8 mouse cellular contexts compared by ENCODE assay signal in the genomic region with DNA sequence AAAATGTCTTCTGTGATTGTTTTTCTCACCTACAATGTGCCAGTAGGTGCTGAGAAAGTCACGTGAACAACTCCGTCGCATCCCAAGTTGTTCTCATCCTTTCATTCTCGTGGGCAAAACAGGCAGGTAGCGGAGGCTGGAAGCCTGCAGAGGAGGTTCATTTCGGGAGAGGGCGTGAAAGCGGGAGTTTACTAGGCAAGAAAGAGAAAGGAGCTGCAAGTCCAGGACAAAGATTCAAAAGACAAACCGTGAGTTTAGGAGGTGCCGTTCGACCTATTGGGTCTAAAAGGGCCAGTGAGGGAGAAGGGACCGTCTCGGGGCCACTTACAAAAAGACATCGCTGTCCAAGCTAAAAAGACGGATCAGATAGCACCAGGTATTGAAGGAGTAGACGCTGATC. TPM values are rescaled to one million over a fixed set of nuclear protein-coding genes. Genes with fewer than 3 reads are reported as not detected.
A peak's percentile ranks its signal among the peaks of the same experiment; 100 is the strongest.
DNase-seq lines count a peak whose midpoint lies in the region; ATAC-seq and TF ChIP-seq lines count a peak whose summit lies in the region.

No protein-coding gene starts in this region.

- no peak for TF ChIP-seq CTCF in liver, embryonic 14.5 days (IDR thresholded peaks at IDR 0.05; ENCODE audit: low read depth)
- TF ChIP-seq CTCF in small intestine, adult 2 months (IDR thresholded peaks at IDR 0.05; ENCODE audit: extremely low read depth, insufficient read length, insufficient replicate concordance, low read depth, low read length), result no peak

- ATAC-seq in hindbrain, embryonic 13.5 days (ENCODE audit: low FRiP score), result no peak; the same call in 1 of the 2 replicates
- no peak for ATAC-seq in liver, embryonic 14.5 days (ENCODE audit: insufficient read depth)

- WGBS in hindbrain, embryonic 13.5 days, result under 1% methylated on average over 16 of the region's 16 CpGs
- under 1% methylated on average over 16 of the region's 16 CpGs for WGBS in liver, embryonic 14.5 days (ENCODE audit: insufficient replicate concordance)
- WGBS in small intestine, adult 2 months, result under 1% methylated on average over 16 of the region's 16 CpGs

- peak; percentile 11 for DNase-seq in kidney, adult 11 months
- DNase-seq in kidney, adult 18-20 months, result no peak
- peak; percentile 28 for DNase-seq in MN1 (ENCODE audit: low spot score)
- DNase-seq in embryo, embryonic 10 days (ENCODE audit: low spot score), result peak; percentile 42
- no peak for DNase-seq in liver, embryonic 14.5 days (ENCODE audit: low read depth in 3 of 3, low spot score in 3 of 3)
- no peak for DNase-seq in testis, postnatal 14 days (ENCODE audit: low spot score)

- peak overlapping the region; percentile 68 for H3K9ac ChIP-seq in hindbrain, embryonic 13.5 days
- H3K9ac ChIP-seq in liver, embryonic 14.5 days (replicated peaks), result peak overlapping the region; percentile 46

- H3K36me3 ChIP-seq in hindbrain, embryonic 13.5 days, result no peaks in the 10 kb centered on the region
- H3K36me3 ChIP-seq in liver, embryonic 14.5 days (replicated peaks; ENCODE audit: control insufficient read depth, insufficient read depth, low read depth), result no peaks in the 10 kb centered on the region
- no peaks in the 10 kb centered on the region for H3K36me3 ChIP-seq in small intestine, adult 2 months (ENCODE audit: control insufficient read depth, insufficient read depth, low read length)

- H3K4me1 ChIP-seq in hindbrain, embryonic 13.5 days (replicated peaks), result peaks cover 21% of the 10 kb centered on the region
- peaks cover 33 to 44% of the 10 kb centered on the region in 2 experiments for H3K4me1 ChIP-seq in liver, embryonic 14.5 days (replicated peaks; ENCODE audit: control insufficient read depth in 2 of 2, insufficient read depth in 2 of 2, low read length in 1 of 2)
- peaks cover 4% of the 10 kb centered on the region; the same call in 1 of the 2 replicates for H3K4me1 ChIP-seq in small intestine, adult 2 months (ENCODE audit: control insufficient read depth, insufficient read depth, insufficient read length, low read length)

- no peak for TF ChIP-seq POLR2A in small intestine, adult 2 months (IDR thresholded peaks at IDR 0.05; ENCODE audit: low read depth, low read length)

- TF ChIP-seq EP300 in liver, embryonic 14.5 days (IDR thresholded peaks at IDR 0.05; ENCODE audit: low read depth), result no peak

- H3K27me3 ChIP-seq in hindbrain, embryonic 13.5 days, result peaks cover 44% of the 10 kb centered on the region
- H3K27me3 ChIP-seq in liver, embryonic 14.5 days (ENCODE audit: control insufficient read depth, insufficient read depth, low read length), result no peaks in the 10 kb centered on the region; the same call in 1 of the 2 replicates
- H3K27me3 ChIP-seq in small intestine, adult 2 months (ENCODE audit: control insufficient read depth, insufficient read depth, low read length), result peaks cover 7% of the 10 kb centered on the region; the same call in 1 of the 2 replicates

- H3K9me3 ChIP-seq in hindbrain, embryonic 13.5 days, result no peaks in the 10 kb centered on the region
- H3K9me3 ChIP-seq in liver, embryonic 14.5 days (ENCODE audit: control insufficient read depth, low read length), result no peaks in the 10 kb centered on the region

- H3K27ac ChIP-seq in hindbrain, embryonic 13.5 days, result no peak overlapping the region
- H3K27ac ChIP-seq in liver, embryonic 14.5 days, result no peak overlapping the region
- no peak overlapping the region for H3K27ac ChIP-seq in small intestine, adult 2 months (ENCODE audit: insufficient read depth, low read depth, low read length)

- peak overlapping the region; percentile 60 for H3K4me3 ChIP-seq in hindbrain, embryonic 13.5 days
- H3K4me3 ChIP-seq in liver, embryonic 14.5 days (ENCODE audit: insufficient read depth in 1 of 2, low read depth in 2 of 2, low read length in 2 of 2), result peak overlapping the region; percentile 60 to 86
- peak overlapping the region; percentile 61 for H3K4me3 ChIP-seq in small intestine, adult 2 months (ENCODE audit: low read depth, low read length)

- H3K4me2 ChIP-seq in hindbrain, embryonic 13.5 days, result peak overlapping the region; percentile 81
- H3K4me2 ChIP-seq in liver, embryonic 14.5 days (ENCODE audit: low read depth), result peak overlapping the region; percentile 97

RNA-seq across cellular contexts. Expression of a gene that starts 14.5 kb away (rescaled TPM):
- polyA plus RNA-seq in hindbrain, embryonic 13.5 days (2015; fragmentation: Nextera tagmentation; extraction: Ambion mirVana), result 0.31 TPM in 2 replicates
- 1.9 and 2.6 TPM in 2 replicates for polyA plus RNA-seq in liver, embryonic 14.5 days (2012; rRNA removed)
- 1.7 and 2.0 TPM in 2 replicates for polyA plus RNA-seq in liver, embryonic 14.5 days (2014; fragmentation: Nextera tagmentation; extraction: Ambion mirVana)
- 2.5 and 2.8 TPM in 2 replicates for polyA plus RNA-seq in small intestine, adult 2 months (2012; rRNA removed)

RNA-seq across cellular contexts. Expression of a gene that starts 31.5 kb away (rescaled TPM):
- polyA plus RNA-seq in hindbrain, embryonic 13.5 days (2015; fragmentation: Nextera tagmentation; extraction: Ambion mirVana), result 8.1 and 10.0 TPM in 2 replicates
- 12.7 and 14.6 TPM in 2 replicates for polyA plus RNA-seq in liver, embryonic 14.5 days (2012; rRNA removed)
- polyA plus RNA-seq in liver, embryonic 14.5 days (2014; fragmentation: Nextera tagmentation; extraction: Ambion mirVana), result 19.2 and 24.6 TPM in 2 replicates
- polyA plus RNA-seq in small intestine, adult 2 months (2012; rRNA removed), result 4.9 and 6.7 TPM in 2 replicates

RNA-seq across cellular contexts. Expression of a gene that starts 56.8 kb away (rescaled TPM):
- 0.32 and 0.61 TPM in 2 replicates for polyA plus RNA-seq in hindbrain, embryonic 13.5 days (2015; fragmentation: Nextera tagmentation; extraction: Ambion mirVana)
- polyA plus RNA-seq in liver, embryonic 14.5 days (2012; rRNA removed), result 2.2 and 3.3 TPM in 2 replicates
- 2.4 and 3.4 TPM in 2 replicates for polyA plus RNA-seq in liver, embryonic 14.5 days (2014; fragmentation: Nextera tagmentation; extraction: Ambion mirVana)
- 3.6 and 4.3 TPM in 2 replicates for polyA plus RNA-seq in small intestine, adult 2 months (2012; rRNA removed)

Comparison
In these comparisons a context has a peak if more than half of its experiments do, and no peak if none do; other contexts are left out.
1. DNase-seq: peak in kidney, adult 11 months (single experiment), MN1 (single experiment) and embryo, embryonic 10 days (single experiment); none in kidney, adult 18-20 months (single experiment), liver, embryonic 14.5 days (0 of 3) and testis, postnatal 14 days (single experiment).
2. Peak in every context shown above with its lines, with median percentiles within 50 percentile points of each other: H3K4me3 ChIP-seq.